ENCODE assay signal across 8 mouse cellular contexts in the genomic region with DNA sequence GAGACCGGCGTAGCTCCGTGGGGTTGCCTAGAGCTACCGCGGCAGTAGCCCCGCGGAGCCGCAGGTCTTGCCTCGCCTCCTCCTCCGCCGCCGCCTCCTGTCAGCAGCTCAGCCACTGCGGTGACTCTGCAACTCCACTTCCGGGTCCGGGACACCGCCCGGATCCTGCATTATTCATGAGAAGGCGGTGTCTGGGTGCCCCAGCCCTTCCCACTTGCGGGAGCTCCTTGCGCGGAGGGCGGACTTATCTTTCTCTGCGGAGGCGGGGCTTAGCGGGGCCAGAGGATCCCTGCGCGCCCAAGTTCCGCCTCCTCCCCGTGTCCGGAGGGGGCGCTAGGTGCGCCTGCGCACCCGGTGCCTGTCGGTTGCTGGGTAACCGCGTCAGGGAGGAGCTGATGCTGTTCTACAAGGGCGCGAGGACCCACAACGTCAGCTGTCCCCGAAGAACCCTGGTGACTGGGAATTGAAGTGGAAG. TPM values are rescaled to one million over a fixed set of nuclear protein-coding genes. Genes with fewer than 3 reads are reported as not detected.
DNase-seq lines count a peak whose midpoint lies in the region; ATAC-seq and TF ChIP-seq lines count a peak whose summit lies in the region.

A gene (minus strand): TSS at position 128 of the 475 bp plus-strand sequence.
A gene (plus strand): TSS at position 365 of the 475 bp plus-strand sequence.

- H3K9ac ChIP-seq in heart, embryonic 15.5 days, result peak within 1 kb of the TSS; percentile 76
- H3K9ac ChIP-seq in liver, embryonic 14.5 days (replicated peaks), result peak within 1 kb of the TSS; percentile 51
- H3K9ac ChIP-seq in neural tube, embryonic 11.5 days (ENCODE audit: low read length), result peak within 1 kb of the TSS; percentile 85
- peak within 1 kb of the TSS; percentile 75 for H3K9ac ChIP-seq in stomach, postnatal 0 days (ENCODE audit: low read length)

- ATAC-seq in heart, embryonic 15.5 days (replicated peaks; ENCODE audit: insufficient number of reproducible peaks, insufficient read depth, low FRiP score, low read depth), result peak; percentile 98
- peak; percentile 97 for ATAC-seq in liver, embryonic 14.5 days (ENCODE audit: insufficient read depth)
- ATAC-seq in neural tube, embryonic 11.5 days (ENCODE audit: insufficient read depth, low FRiP score, low TSS enrichment), result peak; percentile 96
- peak; percentile 99 for ATAC-seq in stomach, postnatal 0 days (ENCODE audit: low FRiP score, low TSS enrichment)

- TF ChIP-seq CTCF in liver, embryonic 14.5 days (IDR thresholded peaks at IDR 0.05; ENCODE audit: low read depth), result peak; percentile 73
- peak; percentile 78 for TF ChIP-seq CTCF in stomach, postnatal 0 days (IDR thresholded peaks at IDR 0.05; ENCODE audit: low read depth)

- peak within 1 kb of the TSS; percentile 83 for H3K27ac ChIP-seq in forebrain, embryonic 10.5 days
- peak within 1 kb of the TSS; percentile 62 for H3K27ac ChIP-seq in heart, embryonic 15.5 days
- H3K27ac ChIP-seq in liver, embryonic 14.5 days, result no peak within 1 kb of the TSS
- peak within 1 kb of the TSS; percentile 91 for H3K27ac ChIP-seq in neural tube, embryonic 11.5 days (ENCODE audit: low read depth, low read length)
- peak within 1 kb of the TSS; percentile 61 for H3K27ac ChIP-seq in stomach, postnatal 0 days (replicated peaks)

- no peaks in the 10 kb centered on the region for H3K9me3 ChIP-seq in forebrain, embryonic 10.5 days
- no peaks in the 10 kb centered on the region for H3K9me3 ChIP-seq in heart, embryonic 15.5 days (replicated peaks)
- H3K9me3 ChIP-seq in liver, embryonic 14.5 days (ENCODE audit: control insufficient read depth, low read length), result no peaks in the 10 kb centered on the region
- no peaks in the 10 kb centered on the region for H3K9me3 ChIP-seq in neural tube, embryonic 11.5 days (ENCODE audit: control insufficient read depth, low read length)
- H3K9me3 ChIP-seq in stomach, postnatal 0 days (ENCODE audit: control insufficient read depth, low read length), result no peaks in the 10 kb centered on the region

- peaks cover 41% of the 10 kb centered on the region for H3K27me3 ChIP-seq in forebrain, embryonic 10.5 days (ENCODE audit: poor library complexity, severe bottlenecking)
- no peaks in the 10 kb centered on the region for H3K27me3 ChIP-seq in heart, embryonic 15.5 days
- H3K27me3 ChIP-seq in liver, embryonic 14.5 days (ENCODE audit: control insufficient read depth, insufficient read depth, low read length), result peaks cover 18% of the 10 kb centered on the region
- 0 out of 2 replicates have a peak, but pooled peaks cover 2% of the 10 kb centered on the region for H3K27me3 ChIP-seq in neural tube, embryonic 11.5 days (ENCODE audit: control insufficient read depth, insufficient read depth, low read length)
- no peaks in the 10 kb centered on the region for H3K27me3 ChIP-seq in stomach, postnatal 0 days (ENCODE audit: control insufficient read depth, insufficient read depth, low read length)

- DNase-seq in CD8-positive naive resting alpha-beta T cell, adult 2 months (ENCODE audit: low read depth in 2 of 2, low spot score in 2 of 2), result peak; percentile 97 to 98
- DNase-seq in c-Kit-positive CD71-negative TER-119-negative erythroid progenitor cells, embryonic 14.5 days (ENCODE audit: low read depth), result peak; percentile 93
- DNase-seq in forebrain, embryonic 10.5 days (ENCODE audit: extremely low spot score, low spot score), result peak; percentile 98
- DNase-seq in kidney, postnatal 25 days, result peak; percentile 99 to 100
- peak; percentile 91 to 92 (median 91) for DNase-seq in liver, embryonic 14.5 days (ENCODE audit: low read depth in 3 of 3, low spot score in 3 of 3)
- DNase-seq in neural tube, embryonic 11.5 days (ENCODE audit: low spot score), result peak; percentile 99
- DNase-seq in stomach, postnatal 0 days (ENCODE audit: low spot score), result peak; percentile 98

- TF ChIP-seq EP300 in liver, embryonic 14.5 days (IDR thresholded peaks at IDR 0.05; ENCODE audit: low read depth), result no peak
- TF ChIP-seq EP300 in stomach, postnatal 0 days (optimal IDR thresholded peaks at IDR 0.05), result no peak

- peaks cover 38% of the 10 kb centered on the region for H3K4me1 ChIP-seq in forebrain, embryonic 10.5 days
- H3K4me1 ChIP-seq in heart, embryonic 15.5 days (replicated peaks), result peaks cover 17% of the 10 kb centered on the region
- peaks cover 2 to 4% of the 10 kb centered on the region in 2 experiments; a peak in 3 of 4 replicates for H3K4me1 ChIP-seq in liver, embryonic 14.5 days (replicated peaks; ENCODE audit: control insufficient read depth in 2 of 2, insufficient read depth in 2 of 2, low read length in 1 of 2)
- H3K4me1 ChIP-seq in neural tube, embryonic 11.5 days (ENCODE audit: control insufficient read depth, insufficient read depth, low read length), result peaks cover 7% of the 10 kb centered on the region; the same call in 1 of the 2 replicates
- peaks cover 4% of the 10 kb centered on the region for H3K4me1 ChIP-seq in stomach, postnatal 0 days (replicated peaks; ENCODE audit: control insufficient read depth, insufficient read depth)

- WGBS in forebrain, embryonic 10.5 days, result under 1% methylated on average over 41 of the region's 41 CpGs
- WGBS in heart, embryonic 15.5 days, result under 1% methylated on average over 40 of the region's 41 CpGs
- WGBS in liver, embryonic 14.5 days (ENCODE audit: insufficient replicate concordance), result under 1% methylated on average over 39 of the region's 41 CpGs
- WGBS in neural tube, embryonic 11.5 days, result 0% methylated on average over 41 of the region's 41 CpGs
- under 1% methylated on average over 40 of the region's 41 CpGs for WGBS in stomach, postnatal 0 days

- H3K4me3 ChIP-seq in forebrain, embryonic 10.5 days, result peak within 1 kb of the TSS; percentile 75
- peak within 1 kb of the TSS; percentile 82 for H3K4me3 ChIP-seq in heart, embryonic 15.5 days
- peak within 1 kb of the TSS; percentile 60 to 71 for H3K4me3 ChIP-seq in liver, embryonic 14.5 days (ENCODE audit: insufficient read depth in 1 of 2, low read depth in 2 of 2, low read length in 2 of 2)
- H3K4me3 ChIP-seq in neural tube, embryonic 11.5 days (ENCODE audit: low read depth, low read length), result peak within 1 kb of the TSS; percentile 86
- peak within 1 kb of the TSS; percentile 78 for H3K4me3 ChIP-seq in stomach, postnatal 0 days (ENCODE audit: low read depth, low read length)

- H3K36me3 ChIP-seq in forebrain, embryonic 10.5 days (replicated peaks), result no peaks in the 10 kb centered on the region
- H3K36me3 ChIP-seq in heart, embryonic 15.5 days, result no peaks in the 10 kb centered on the region
- no peaks in the 10 kb centered on the region for H3K36me3 ChIP-seq in liver, embryonic 14.5 days (replicated peaks; ENCODE audit: control insufficient read depth, insufficient read depth, low read depth)
- no peaks in the 10 kb centered on the region for H3K36me3 ChIP-seq in neural tube, embryonic 11.5 days (ENCODE audit: control insufficient read depth, insufficient read depth, low read length)
- H3K36me3 ChIP-seq in stomach, postnatal 0 days (ENCODE audit: control insufficient read depth, insufficient read depth, low read length), result no peaks in the 10 kb centered on the region

- peak within 1 kb of the TSS; percentile 97 for H3K4me2 ChIP-seq in heart, embryonic 15.5 days
- peak within 1 kb of the TSS; percentile 97 for H3K4me2 ChIP-seq in liver, embryonic 14.5 days (ENCODE audit: low read depth)
- peak within 1 kb of the TSS; percentile 73 for H3K4me2 ChIP-seq in neural tube, embryonic 11.5 days (ENCODE audit: low read depth)
- peak within 1 kb of the TSS; percentile 94 for H3K4me2 ChIP-seq in stomach, postnatal 0 days (replicated peaks; ENCODE audit: low read depth)

RNA-seq across cellular contexts. Expression of the first gene that starts in this region (rescaled TPM):
- 1.8 and 3.3 TPM in 2 replicates for polyA plus RNA-seq in forebrain, embryonic 10.5 days (2016; fragmentation: Nextera tagmentation; extraction: Ambion mirVana)
- 2.4 and 2.7 TPM in 2 replicates for polyA plus RNA-seq in heart, embryonic 15.5 days (2015; fragmentation: Nextera tagmentation; extraction: Ambion mirVana)
- polyA plus RNA-seq in liver, embryonic 14.5 days (2012; rRNA removed), result 1.8 TPM in 2 replicates
- polyA plus RNA-seq in liver, embryonic 14.5 days (2014; fragmentation: Nextera tagmentation; extraction: Ambion mirVana), result 0.38 and 0.58 TPM in 2 replicates
- polyA plus RNA-seq in neural tube, embryonic 11.5 days (2014; fragmentation: Nextera tagmentation; extraction: Ambion mirVana), result 10.2 and 11.6 TPM in 2 replicates
- polyA plus RNA-seq in stomach, postnatal 0 days (2015; fragmentation: Nextera tagmentation; extraction: Ambion mirVana), result 1.4 and 2.4 TPM in 2 replicates

RNA-seq across cellular contexts. Expression of the second gene that starts in this region (rescaled TPM):
- 1.1 and 1.5 TPM in 2 replicates for polyA plus RNA-seq in forebrain, embryonic 10.5 days (2016; fragmentation: Nextera tagmentation; extraction: Ambion mirVana)
- 1.5 and 3.8 TPM in 2 replicates for polyA plus RNA-seq in heart, embryonic 15.5 days (2015; fragmentation: Nextera tagmentation; extraction: Ambion mirVana)
- polyA plus RNA-seq in liver, embryonic 14.5 days (2012; rRNA removed), result 1.3 and 1.9 TPM in 2 replicates
- polyA plus RNA-seq in liver, embryonic 14.5 days (2014; fragmentation: Nextera tagmentation; extraction: Ambion mirVana), result 2.1 and 2.6 TPM in 2 replicates
- polyA plus RNA-seq in neural tube, embryonic 11.5 days (2014; fragmentation: Nextera tagmentation; extraction: Ambion mirVana), result 0.62 and 2.8 TPM in 2 replicates
- polyA plus RNA-seq in stomach, postnatal 0 days (2015; fragmentation: Nextera tagmentation; extraction: Ambion mirVana), result 6.0 and 6.5 TPM in 2 replicates
